Mouse (Mus musculus) lung, adult 2 months (tissue): ENCODE data around the gene Tssk3.

Experiments used
- CTCF ChIP-seq: fragments of 200-500 bp; IDR thresholded peaks from 2 replicates; pipeline ENCODE4 v1.5.1; 2011; ENCODE audit warnings: mild to moderate bottlenecking, low read length, control low read depth; ENCODE audit not compliant: insufficient read depth
- POLR2A ChIP-seq: fragments of 200-500 bp; IDR thresholded peaks from 2 replicates; pipeline ENCODE4 v1.6.1; 2011; ENCODE audit warnings: low read depth, mild to moderate bottlenecking, control low read depth, low read length, borderline replicate concordance; ENCODE audit errors: extremely low read depth

DNA sequence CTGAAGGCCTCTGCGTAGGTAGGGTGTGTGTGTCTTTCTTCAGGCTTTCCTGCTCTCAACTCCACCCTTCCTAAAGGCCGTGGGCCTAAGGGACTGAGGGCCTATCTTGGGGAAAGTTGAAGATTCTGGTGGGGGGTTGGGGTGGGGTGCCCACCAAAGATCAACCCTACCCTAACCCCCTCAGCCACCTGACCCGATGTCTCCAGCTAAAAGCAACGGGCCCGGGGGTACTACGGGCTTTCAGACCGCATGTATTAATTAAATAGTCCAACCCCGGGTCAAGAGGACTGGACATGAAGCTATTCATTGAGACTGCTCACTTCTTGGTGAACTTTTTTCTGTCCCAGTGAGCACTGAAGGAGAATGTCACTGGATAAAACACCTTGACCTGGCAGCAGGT lies 9.2 kb upstream of the Tssk3 start:
- TF ChIP-seq POLR2A (no peak), CTCF (no peak)
